Mouse (Mus musculus): ENCODE measurements around the gene C130032M10Rik.

Gene C130032M10Rik

GRCm38 (mm10) chr9:114549117-114549516, 33.6 kb downstream of the C130032M10Rik start:
- no peak for DNase-seq (ENCODE audit: low spot score)

- DNase-seq (ENCODE audit: low spot score): no peak
Observed at GRCm38 (mm10) chr9:114550033-114550432, 34.5 kb downstream of the C130032M10Rik start.

DNA sequence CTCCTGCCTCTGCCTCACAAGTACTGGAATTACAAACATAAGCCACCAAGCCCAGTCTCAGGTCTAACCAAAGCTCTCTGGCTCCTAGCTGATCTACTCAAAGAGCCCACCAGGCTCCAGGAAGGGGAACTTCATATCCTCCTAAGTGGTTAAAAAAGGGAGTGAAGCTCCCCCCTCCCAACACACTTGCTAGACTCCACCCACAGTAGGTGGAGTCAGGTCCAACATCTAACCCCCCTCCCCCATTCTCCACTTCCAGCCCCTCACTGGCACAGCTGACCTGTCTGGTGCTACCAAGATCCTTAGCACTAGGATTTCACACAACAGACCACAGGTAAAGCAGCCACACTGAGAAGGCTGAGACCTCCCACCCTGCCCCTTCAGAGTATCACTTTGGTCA, 38.3 kb downstream of the C130032M10Rik start:
- DNase-seq (ENCODE audit: low spot score): no peak

GRCm38 (mm10) chr9:114554355-114554979, 39.0 kb downstream of the C130032M10Rik start:
- DNase-seq (ENCODE audit: low spot score): no peak

DNA sequence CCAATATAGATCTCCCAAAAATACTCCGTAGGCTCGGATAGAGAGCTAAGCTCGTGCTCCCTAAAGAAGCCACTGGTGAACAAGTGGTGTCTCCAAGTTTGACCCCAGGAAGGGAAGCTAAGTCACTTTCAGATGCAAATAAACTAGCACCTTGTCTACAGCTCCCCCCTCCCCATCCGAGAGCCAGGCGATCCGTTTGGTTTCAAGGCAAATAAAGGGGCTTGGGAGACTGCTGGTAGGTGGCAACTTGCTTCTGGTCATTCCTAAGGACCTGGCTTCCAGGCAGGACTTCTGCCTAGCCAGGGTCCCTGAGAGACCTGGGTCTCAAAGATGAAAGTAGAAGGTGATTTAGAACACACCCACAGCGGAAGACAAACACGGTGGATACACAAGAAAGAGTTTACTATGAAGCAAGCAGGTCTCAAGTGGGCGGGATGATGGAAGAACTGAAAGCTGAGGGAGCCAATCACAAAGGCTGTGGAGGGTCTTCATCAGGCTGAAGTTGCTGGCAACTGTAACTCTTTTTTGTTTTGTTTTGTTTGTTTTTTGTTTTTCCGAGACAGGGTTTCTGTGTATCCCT, 40.9 kb downstream of the C130032M10Rik start:
- no peak for DNase-seq (ENCODE audit: low spot score)

GRCm38 (mm10) chr9:114557086-114557485, 41.6 kb downstream of the C130032M10Rik start:
- no peak for DNase-seq (ENCODE audit: low spot score)

DNA sequence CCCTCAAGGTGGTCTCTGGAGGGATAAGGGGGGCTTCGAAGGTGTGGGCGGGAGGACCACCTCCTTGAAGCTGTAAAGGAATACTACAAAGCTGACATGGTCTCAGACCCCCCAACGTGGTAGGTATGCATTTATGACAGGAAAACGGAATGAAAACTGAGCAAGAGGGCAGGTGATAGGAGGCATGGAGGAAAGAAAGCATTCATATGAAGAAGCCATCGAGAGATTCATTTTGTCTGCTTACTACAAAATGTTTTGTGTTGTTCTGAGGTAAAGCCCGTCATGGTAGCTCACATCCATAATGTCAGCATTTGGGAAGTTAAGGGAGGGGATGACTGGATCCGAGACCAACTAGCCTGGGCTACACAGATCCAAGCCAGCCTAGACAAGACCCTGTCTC, 44.6 kb downstream of the C130032M10Rik start:
- DNase-seq (ENCODE audit: low spot score): no peak

DNA sequence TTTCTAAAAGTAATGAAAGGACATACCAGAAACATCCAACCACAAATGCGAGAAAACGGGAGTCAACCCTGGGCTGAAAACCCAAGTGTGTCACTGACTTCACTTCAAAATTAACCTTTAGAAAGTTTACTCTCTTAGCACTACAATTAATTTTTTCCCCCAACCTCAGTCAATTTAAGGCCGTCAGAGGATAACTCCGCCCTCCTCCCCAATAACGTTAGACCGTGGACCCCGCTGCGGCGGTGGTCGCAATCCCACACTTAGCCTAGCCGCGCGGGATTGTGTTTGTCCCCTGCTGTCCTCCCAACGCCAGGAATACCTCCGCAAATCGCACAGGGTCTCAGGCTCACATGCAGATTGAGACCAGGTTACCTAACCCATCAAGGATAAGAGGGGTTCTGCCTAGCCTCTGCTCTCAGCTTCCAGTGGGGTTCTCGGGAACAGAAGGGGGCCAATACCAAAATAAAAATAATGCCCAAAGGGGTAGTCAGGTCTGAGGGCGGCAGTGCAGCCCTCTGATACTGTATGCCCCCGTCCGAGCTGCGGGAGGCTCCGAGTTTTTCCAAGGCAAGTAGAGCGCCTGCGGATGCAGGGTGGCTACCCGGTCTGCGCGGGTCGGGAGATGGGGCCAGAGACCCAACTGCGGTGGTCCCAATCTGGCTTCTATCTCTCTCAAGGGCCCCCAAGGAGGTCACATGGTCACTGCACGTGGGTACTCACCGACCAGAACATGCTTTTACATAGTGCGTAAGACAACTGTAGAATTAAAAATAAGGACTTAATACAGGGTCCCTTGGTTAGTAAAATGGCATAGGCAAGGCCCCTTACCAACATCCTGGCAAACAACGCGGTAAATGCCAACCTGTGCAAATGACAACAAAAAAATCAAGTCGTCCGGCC, 45.5 kb downstream of the C130032M10Rik start:
- DNase-seq (ENCODE audit: low spot score): no peak

- no peak for DNase-seq (ENCODE audit: low spot score)
Observed at GRCm38 (mm10) chr9:114561671-114561971, 46.1 kb downstream of the C130032M10Rik start.

- no peak for DNase-seq (ENCODE audit: low spot score)
Observed at GRCm38 (mm10) chr9:114562031-114562918, 46.8 kb downstream of the C130032M10Rik start.

- DNase-seq (ENCODE audit: low spot score): no peak
Observed at GRCm38 (mm10) chr9:114562919-114563751, 47.6 kb downstream of the C130032M10Rik start.

DNA sequence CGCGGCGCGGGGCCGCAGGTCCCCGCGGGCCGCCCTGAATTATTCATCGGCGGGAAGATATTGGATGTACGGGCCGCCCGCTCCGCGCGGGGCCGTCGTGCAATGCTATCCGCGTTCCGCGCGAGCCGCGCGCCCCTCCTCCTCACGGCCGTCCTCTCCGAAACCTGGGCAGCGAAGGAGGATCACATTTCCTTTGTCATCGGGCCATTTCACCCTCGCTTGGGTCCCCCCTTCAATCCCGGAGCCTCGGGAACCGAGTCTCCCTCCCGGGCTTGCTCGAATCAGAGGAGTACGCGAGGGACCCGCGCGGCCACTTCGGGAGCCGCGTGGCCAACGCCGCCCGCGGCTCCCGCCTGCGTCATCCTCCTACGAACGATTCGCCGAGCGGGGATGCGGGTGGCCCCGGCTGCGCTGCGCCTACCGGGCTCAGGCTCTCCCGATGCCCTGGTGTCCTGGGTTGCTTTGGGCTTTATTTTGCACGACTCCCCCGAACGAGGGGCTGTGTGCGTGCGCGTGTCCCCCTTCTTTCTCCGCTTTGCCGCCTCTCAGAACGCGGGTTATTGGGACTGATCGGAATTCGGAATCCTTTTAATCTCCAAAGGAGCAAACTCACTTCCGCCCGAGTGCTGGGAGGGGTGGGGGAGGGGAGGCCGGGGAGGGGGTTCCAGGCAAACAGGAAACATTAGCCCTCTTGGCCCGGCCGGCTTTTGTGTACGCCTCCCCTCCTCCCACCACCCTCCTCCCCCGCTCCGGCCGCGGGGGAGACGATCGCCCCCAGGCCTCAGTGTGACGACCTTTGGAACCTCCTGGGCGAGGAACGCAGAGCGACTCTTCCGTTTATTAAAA, 48.5 kb downstream of the C130032M10Rik start, which contains the start of gene Trim71:
Gene Trim71 (minus strand): TSS at position 609 of the 846 bp plus-strand sequence.
- DNase-seq (ENCODE audit: low spot score): peak; percentile 5

GRCm38 (mm10) chr9:114564667-114565066, 49.2 kb downstream of the C130032M10Rik start:
- DNase-seq (ENCODE audit: low spot score): no peak
